Mouse (Mus musculus): ENCODE measurements around the gene Phf21a. TPM values are rescaled to one million over a fixed set of nuclear protein-coding genes. Genes with fewer than 3 reads are reported as not detected.
A peak's percentile ranks its signal among the peaks of the same experiment; 100 is the strongest.

Gene Phf21a
- polyA plus RNA-seq, 1 experiment from 2014 or later = 43.5 TPM

- Histone ChIP-seq H3K27ac (no peak overlapping the region), H3K36me3 (no peaks in the 10 kb centered on the region), H3K9me3 (no peaks in the 10 kb centered on the region), H3K4me3 (peak overlapping the region; percentile 58), H3K4me1 (peaks cover 28% of the 10 kb centered on the region), H3K4me2 (replicated peaks) (peak overlapping the region; percentile 99), H3K27me3 (peaks cover 38% of the 10 kb centered on the region), H3K9ac (peak overlapping the region; percentile 62)
- WGBS = under 1% methylated on average over 63 of the region's 63 CpGs
- peak; percentile 49; the same call in 1 of the 2 replicates for ATAC-seq (ENCODE audit: insufficient number of reproducible peaks, insufficient read depth, low FRiP score, low TSS enrichment)
These were observed 33.3 kb upstream of the Phf21a start for GRCm38 (mm10) chr2:92059481-92060220.

GRCm38 (mm10) chr2:92060291-92060690 lies 32.6 kb upstream of the Phf21a start:
- Histone ChIP-seq H3K9ac (peak overlapping the region; percentile 62; the same call in 1 of the 2 replicates), H3K27me3 (peaks cover 37% of the 10 kb centered on the region)

GRCm38 (mm10) chr2:92061337-92061736 lies 31.6 kb upstream of the Phf21a start:
- no peak for ATAC-seq (ENCODE audit: insufficient number of reproducible peaks, insufficient read depth, low FRiP score, low TSS enrichment)
- Histone ChIP-seq H3K4me1 (peaks cover 21% of the 10 kb centered on the region), H3K9ac (no peak overlapping the region), H3K36me3 (no peaks in the 10 kb centered on the region), H3K9me3 (no peaks in the 10 kb centered on the region), H3K4me2 (replicated peaks) (no peak overlapping the region), H3K27me3 (peaks cover 37% of the 10 kb centered on the region), H3K27ac (no peak overlapping the region), H3K4me3 (no peak overlapping the region)
- WGBS = 72% methylated on average over 5 of the region's 5 CpGs

More at GRCm38 (mm10) chr2:92060291-92060690, 32.6 kb upstream of the Phf21a start:
- ATAC-seq (ENCODE audit: insufficient number of reproducible peaks, insufficient read depth, low FRiP score, low TSS enrichment) = no peak
- H3K4me3 ChIP-seq = peak overlapping the region; percentile 58; the same call in 1 of the 2 replicates
- H3K36me3 ChIP-seq = no peaks in the 10 kb centered on the region
- peaks cover 28% of the 10 kb centered on the region for H3K4me1 ChIP-seq
- H3K4me2 ChIP-seq (replicated peaks) = peak overlapping the region; percentile 99
- no peak overlapping the region for H3K27ac ChIP-seq
- H3K9me3 ChIP-seq = no peaks in the 10 kb centered on the region
- 10% methylated on average over 6 of the region's 6 CpGs for WGBS

GRCm38 (mm10) chr2:92063106-92063505 lies 29.8 kb upstream of the Phf21a start:
- H3K27me3 ChIP-seq = peaks cover 37% of the 10 kb centered on the region
- H3K4me3 ChIP-seq = no peak overlapping the region
- H3K36me3 ChIP-seq = no peaks in the 10 kb centered on the region
- WGBS = 68% methylated on average over 5 of the region's 5 CpGs
- no peak overlapping the region for H3K9ac ChIP-seq
- H3K4me2 ChIP-seq (replicated peaks) = no peak overlapping the region
- no peaks in the 10 kb centered on the region for H3K9me3 ChIP-seq
- ATAC-seq (ENCODE audit: insufficient number of reproducible peaks, insufficient read depth, low FRiP score, low TSS enrichment) = no peak
- no peak overlapping the region for H3K27ac ChIP-seq
- peaks cover 11% of the 10 kb centered on the region; the same call in 1 of the 2 replicates for H3K4me1 ChIP-seq

- WGBS = 77% methylated on average over 8 of the region's 8 CpGs
- no peak for ATAC-seq (ENCODE audit: insufficient number of reproducible peaks, insufficient read depth, low FRiP score, low TSS enrichment)
- Histone ChIP-seq H3K9me3 (no peaks in the 10 kb centered on the region), H3K4me3 (no peak overlapping the region), H3K4me2 (replicated peaks) (no peak overlapping the region), H3K36me3 (no peaks in the 10 kb centered on the region), H3K27ac (no peak overlapping the region), H3K4me1 (no peaks in the 10 kb centered on the region), H3K9ac (no peak overlapping the region), H3K27me3 (peaks cover 18% of the 10 kb centered on the region)
These were observed 27.5 kb upstream of the Phf21a start for GRCm38 (mm10) chr2:92065269-92065888.

GRCm38 (mm10) chr2:92065938-92066337 lies 27.0 kb upstream of the Phf21a start:
- H3K4me2 ChIP-seq (replicated peaks) = no peak overlapping the region
- H3K9ac ChIP-seq = no peak overlapping the region
- no peak for ATAC-seq (ENCODE audit: insufficient number of reproducible peaks, insufficient read depth, low FRiP score, low TSS enrichment)
- 62% methylated on average over 6 of the region's 6 CpGs for WGBS
- H3K9me3 ChIP-seq = no peaks in the 10 kb centered on the region
- H3K4me3 ChIP-seq = no peak overlapping the region
- peaks cover 14% of the 10 kb centered on the region; the same call in 1 of the 2 replicates for H3K27me3 ChIP-seq
- H3K27ac ChIP-seq = no peak overlapping the region
- H3K4me1 ChIP-seq = no peaks in the 10 kb centered on the region
- no peaks in the 10 kb centered on the region for H3K36me3 ChIP-seq

- Histone ChIP-seq H3K27me3 (0 out of 2 replicates have a peak, but pooled peaks cover 8% of the 10 kb centered on the region), H3K4me2 (replicated peaks) (no peak overlapping the region), H3K4me1 (no peaks in the 10 kb centered on the region), H3K4me3 (no peak overlapping the region), H3K36me3 (no peaks in the 10 kb centered on the region), H3K27ac (no peak overlapping the region), H3K9ac (no peak overlapping the region), H3K9me3 (no peaks in the 10 kb centered on the region)
- no peak for ATAC-seq (ENCODE audit: insufficient number of reproducible peaks, insufficient read depth, low FRiP score, low TSS enrichment)
- WGBS = 68% methylated on average over 1 of the region's 1 CpGs
These were observed 26.0 kb upstream of the Phf21a start for GRCm38 (mm10) chr2:92066899-92067298.

GRCm38 (mm10) chr2:92067600-92067999 lies 25.3 kb upstream of the Phf21a start:
- Histone ChIP-seq H3K4me3 (no peak overlapping the region), H3K27ac (no peak overlapping the region), H3K9me3 (no peaks in the 10 kb centered on the region), H3K36me3 (no peaks in the 10 kb centered on the region), H3K9ac (no peak overlapping the region), H3K4me1 (no peaks in the 10 kb centered on the region), H3K27me3 (0 out of 2 replicates have a peak, but pooled peaks cover 6% of the 10 kb centered on the region), H3K4me2 (replicated peaks) (no peak overlapping the region)
- WGBS = 76% methylated on average over 3 of the region's 3 CpGs
- no peak for ATAC-seq (ENCODE audit: insufficient number of reproducible peaks, insufficient read depth, low FRiP score, low TSS enrichment)

GRCm38 (mm10) chr2:92069630-92070029 lies 23.3 kb upstream of the Phf21a start:
- 70% methylated on average over 5 of the region's 5 CpGs for WGBS
- Histone ChIP-seq H3K36me3 (no peaks in the 10 kb centered on the region), H3K27me3 (0 out of 2 replicates have a peak, but pooled peaks cover 3% of the 10 kb centered on the region), H3K9ac (no peak overlapping the region), H3K4me1 (no peaks in the 10 kb centered on the region), H3K27ac (no peak overlapping the region), H3K4me3 (no peak overlapping the region), H3K4me2 (replicated peaks) (no peak overlapping the region), H3K9me3 (no peaks in the 10 kb centered on the region)
- no peak for ATAC-seq (ENCODE audit: insufficient number of reproducible peaks, insufficient read depth, low FRiP score, low TSS enrichment)

- H3K36me3 ChIP-seq = no peaks in the 10 kb centered on the region
- H3K4me3 ChIP-seq = no peak overlapping the region
- H3K27me3 ChIP-seq = 0 out of 2 replicates have a peak, but pooled peaks cover 3% of the 10 kb centered on the region
- H3K27ac ChIP-seq = no peak overlapping the region
- no peaks in the 10 kb centered on the region for H3K9me3 ChIP-seq
- H3K4me1 ChIP-seq = no peaks in the 10 kb centered on the region
- no peak overlapping the region for H3K9ac ChIP-seq
- WGBS = 65% methylated on average over 4 of the region's 4 CpGs
- no peak for ATAC-seq (ENCODE audit: insufficient number of reproducible peaks, insufficient read depth, low FRiP score, low TSS enrichment)
- no peak overlapping the region for H3K4me2 ChIP-seq (replicated peaks)
These were observed 21.8 kb upstream of the Phf21a start for GRCm38 (mm10) chr2:92071143-92071542.

- H3K4me3 ChIP-seq = no peak overlapping the region
- H3K36me3 ChIP-seq = no peaks in the 10 kb centered on the region
- no peak for ATAC-seq (ENCODE audit: insufficient number of reproducible peaks, insufficient read depth, low FRiP score, low TSS enrichment)
- H3K27me3 ChIP-seq = 0 out of 2 replicates have a peak, but pooled peaks cover 3% of the 10 kb centered on the region
- no peaks in the 10 kb centered on the region for H3K4me1 ChIP-seq
- H3K9ac ChIP-seq = no peak overlapping the region
- H3K9me3 ChIP-seq = no peaks in the 10 kb centered on the region
- H3K27ac ChIP-seq = no peak overlapping the region
- no peak overlapping the region for H3K4me2 ChIP-seq (replicated peaks)
- 80% methylated on average over 13 of the region's 13 CpGs for WGBS
These were observed 16.7 kb upstream of the Phf21a start for GRCm38 (mm10) chr2:92076086-92076692.

All from embryonic facial prominence, embryonic 12.5 days (tissue).